ENCODE assay signal across 8 mouse cellular contexts in genomic region chr6:72538562-72539031, GRCm38 (mm10). TPM values are rescaled to one million over a fixed set of nuclear protein-coding genes. Genes with fewer than 3 reads are reported as not detected.
A peak's percentile ranks its signal among the peaks of the same experiment; 100 is the strongest.
DNase-seq lines count a peak whose midpoint lies in the region; ATAC-seq and TF ChIP-seq lines count a peak whose summit lies in the region.

No protein-coding gene starts in this region.

- peak overlapping the region; percentile 25; the same call in 1 of the 2 replicates for H3K27ac ChIP-seq in cortical plate, adult 2 months (ENCODE audit: insufficient read depth, low read length)

- H3K4me1 ChIP-seq in cortical plate, adult 2 months (ENCODE audit: control insufficient read depth, insufficient read depth, low read length): peaks cover 4% of the 10 kb centered on the region; the same call in 1 of the 2 replicates

- H3K4me3 ChIP-seq in cortical plate, adult 2 months (ENCODE audit: insufficient read depth, low read length): peak overlapping the region; percentile 42

- DNase-seq in gastrocnemius, adult 8-10 months (ENCODE audit: low spot score in 2 of 2): peak; percentile 82 to 89
- DNase-seq in induced T-regulatory cell, adult 2 months (ENCODE audit: low read depth): peak; percentile 93
- DNase-seq in left cerebral cortex, adult 9 months (ENCODE audit: low spot score in 2 of 2): peak; percentile 94
- DNase-seq in right cerebral cortex, postnatal 14 days: peak; percentile 76
- DNase-seq in urinary bladder, postnatal 36 days (ENCODE audit: low spot score in 2 of 2): peak; percentile 85 to 88

- no peak for TF ChIP-seq CTCF in cortical plate, adult 2 months (IDR thresholded peaks at IDR 0.05; ENCODE audit: extremely low read depth, insufficient read depth, low read length)

- TF ChIP-seq POLR2A in cortical plate, adult 2 months (IDR thresholded peaks at IDR 0.05; ENCODE audit: extremely low read depth, insufficient read depth, low read length): peak; percentile 85

- ATAC-seq in activated CD4-positive, CD25-positive, alpha-beta regulatory T cell, adult 4 months: peak; percentile 98
- peak; percentile 91 for ATAC-seq in megakaryocyte progenitor cell, adult 5-6 weeks (replicated peaks; ENCODE audit: poor library complexity)

RNA-seq across cellular contexts. Expression of gene Capg, which starts 5.6 kb away (rescaled TPM):
- 100 to 1,000 TPM; 595 to 746 TPM for polyA plus RNA-seq in activated CD4-positive, CD25-positive, alpha-beta regulatory T cell, adult 4 months (2017; shearing (Covaris generic))
- polyA plus RNA-seq in cortical plate, adult 2 months (2012; rRNA removed): 3.0 and 3.1 TPM in 2 replicates
- 10 to 100 TPM in 1 of 4 experiments, 1 to 10 TPM in 3; 8.5 to 12.4 (median 9.0) TPM for total RNA-seq in gastrocnemius, adult 8-10 months (2022)
- 24.4 and 25.5 TPM in 2 replicates for total RNA-seq in megakaryocyte progenitor cell, adult 5-6 weeks (2015)
- 42.7 and 60.1 TPM in 2 replicates for total RNA-seq in megakaryocyte progenitor cell, adult 5-6 weeks (2017)

RNA-seq across cellular contexts. Expression of gene Sh2d6, which starts 17.1 kb away (rescaled TPM):
- polyA plus RNA-seq in activated CD4-positive, CD25-positive, alpha-beta regulatory T cell, adult 4 months (2017; shearing (Covaris generic)): not detected
- 0.48 and 0.72 TPM in 2 replicates for polyA plus RNA-seq in cortical plate, adult 2 months (2012; rRNA removed)
- under 1 TPM; 0.29 to 0.61 (median 0.40) TPM for total RNA-seq in gastrocnemius, adult 8-10 months (2022)
- not detected in 2 replicates for total RNA-seq in megakaryocyte progenitor cell, adult 5-6 weeks (2015)
- not detected in 2 replicates for total RNA-seq in megakaryocyte progenitor cell, adult 5-6 weeks (2017)

RNA-seq across cellular contexts. Expression of gene Elmod3, which starts 59.6 kb away (rescaled TPM):
- 10 to 100 TPM; 15.3 to 19.5 TPM for polyA plus RNA-seq in activated CD4-positive, CD25-positive, alpha-beta regulatory T cell, adult 4 months (2017; shearing (Covaris generic))
- polyA plus RNA-seq in cortical plate, adult 2 months (2012; rRNA removed): 27.5 and 28.1 TPM in 2 replicates
- total RNA-seq in gastrocnemius, adult 8-10 months (2022): 1 to 10 TPM; 7.9 to 8.9 (median 8.2) TPM
- total RNA-seq in megakaryocyte progenitor cell, adult 5-6 weeks (2015): 12.9 and 15.6 TPM in 2 replicates
- 9.7 and 13.8 TPM in 2 replicates for total RNA-seq in megakaryocyte progenitor cell, adult 5-6 weeks (2017)

RNA-seq across cellular contexts. Expression of gene Retsat, which starts 59.7 kb away (rescaled TPM):
- 1 to 10 TPM; 2.7 to 4.1 TPM for polyA plus RNA-seq in activated CD4-positive, CD25-positive, alpha-beta regulatory T cell, adult 4 months (2017; shearing (Covaris generic))
- polyA plus RNA-seq in cortical plate, adult 2 months (2012; rRNA removed): 14.1 and 14.8 TPM in 2 replicates
- 10 to 100 TPM; 64.4 to 72.3 (median 68.1) TPM for total RNA-seq in gastrocnemius, adult 8-10 months (2022)
- 20.3 and 20.8 TPM in 2 replicates for total RNA-seq in megakaryocyte progenitor cell, adult 5-6 weeks (2015)
- total RNA-seq in megakaryocyte progenitor cell, adult 5-6 weeks (2017): 20.0 and 27.5 TPM in 2 replicates

Comparison
In these comparisons a context has a peak if more than half of its experiments do, and no peak if none do; other contexts are left out.
1. Peak in every context shown above with its lines: DNase-seq, ATAC-seq, H3K4me3 ChIP-seq and H3K27ac ChIP-seq.